Mouse (Mus musculus) olfactory bulb, adult 2 months (tissue): ENCODE data around the gene Gm10338.
"Not testable (repeated sequence)": the region's sequence is repeated elsewhere in the genome, so short reads cannot be mapped to it uniquely, and the experiment has no call there.

Experiments
- CTCF ChIP-seq: fragments of 200-500 bp; IDR thresholded peaks from 2 replicates; pipeline ENCODE4 v1.5.1; 2012; ENCODE audit warnings: low read depth, mild to moderate bottlenecking, low read length, moderate library complexity; ENCODE audit not compliant: insufficient read depth
- POLR2A ChIP-seq: fragments of 200-500 bp; IDR thresholded peaks from 2 replicates; pipeline ENCODE4 v1.6.1; 2012; ENCODE audit warnings: mild to moderate bottlenecking, low read depth, low read length, moderate library complexity; ENCODE audit not compliant: insufficient read depth

DNA sequence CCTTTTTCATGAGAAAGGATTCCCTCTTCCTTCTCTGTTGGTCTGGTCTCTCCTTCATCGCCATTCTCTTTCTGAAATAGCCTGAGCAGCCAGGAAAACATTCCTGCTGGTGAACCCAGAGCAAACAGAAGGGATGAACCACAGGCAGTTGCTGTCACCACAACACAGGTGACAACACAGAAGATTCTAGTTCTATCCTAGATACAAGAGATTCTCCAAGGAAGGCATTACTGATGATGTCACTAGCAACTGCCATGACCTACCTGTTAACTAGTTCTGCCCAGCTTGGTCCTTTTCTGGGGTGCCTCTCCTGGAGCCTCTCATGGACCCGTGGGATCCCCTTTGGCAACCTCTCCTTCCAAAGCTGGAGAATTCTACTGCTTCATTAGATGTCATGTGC is 48.5 kb upstream of the Gm10338 start, which contains the start of gene Gm10128:
- TF ChIP-seq POLR2A, CTCF: not testable (repeated sequence)
